Mouse (Mus musculus): ENCODE measurements around the gene Samd7.
"Not testable (repeated sequence)": the region's sequence is repeated elsewhere in the genome, so short reads cannot be mapped to it uniquely, and the experiment has no call there.

The Samd7 gene

DNA sequence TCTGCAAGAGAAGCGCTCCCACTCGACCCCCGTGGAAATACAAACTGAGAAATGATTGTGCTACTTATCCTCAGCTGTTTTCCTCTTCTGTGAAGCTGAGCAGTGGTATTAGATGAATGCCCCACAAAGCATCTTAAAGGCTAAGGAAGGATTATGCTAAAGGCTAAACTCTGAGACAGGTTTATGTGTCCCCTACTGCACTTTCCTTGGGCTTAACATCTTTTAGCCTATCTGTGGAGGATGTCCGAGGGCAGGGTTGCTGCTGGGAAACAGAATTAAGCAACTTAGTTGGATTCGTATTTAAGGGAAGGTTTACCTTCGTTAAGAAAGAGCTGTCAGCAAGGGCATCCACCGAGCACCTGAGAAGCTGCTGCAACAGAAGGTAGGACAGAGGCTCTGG lies at the start of gene Samd7:
TSS of gene Samd7 (plus strand) at position 288 of the 400 bp plus-strand sequence.
- peak; percentile 81 for DNase-seq (ENCODE audit: low read depth, low spot score)

- peak; percentile 45 for DNase-seq (ENCODE audit: low read depth, low spot score)
These were observed 49.7 kb upstream of the Samd7 start for GRCm38 (mm10) chr3:30696346-30696745.

- no peak for DNase-seq (ENCODE audit: low read depth, low spot score)
These were observed 48.2 kb upstream of the Samd7 start for GRCm38 (mm10) chr3:30697891-30698290.

- not testable (repeated sequence) for DNase-seq (ENCODE audit: low read depth, low spot score)
These were observed 46.2 kb upstream of the Samd7 start, which contains the start of gene Lrrc31 for GRCm38 (mm10) chr3:30699711-30700505. Gene Lrrc31, minus strand, starts transcription at chr3:30699843.

- no peak for DNase-seq (ENCODE audit: low read depth, low spot score)
These were observed 40.1 kb upstream of the Samd7 start for GRCm38 (mm10) chr3:30705977-30706376.

- DNase-seq (ENCODE audit: low read depth, low spot score) = no peak
These were observed 39.3 kb upstream of the Samd7 start for GRCm38 (mm10) chr3:30706614-30707276.

GRCm38 (mm10) chr3:30710191-30710590 lies 35.9 kb upstream of the Samd7 start:
- no peak for DNase-seq (ENCODE audit: low read depth, low spot score)

- DNase-seq (ENCODE audit: low read depth, low spot score) = no peak
These were observed 32.8 kb upstream of the Samd7 start for GRCm38 (mm10) chr3:30713334-30713733.

- DNase-seq (ENCODE audit: low read depth, low spot score) = no peak
These were observed 27.4 kb upstream of the Samd7 start for GRCm38 (mm10) chr3:30718649-30719048.

DNA sequence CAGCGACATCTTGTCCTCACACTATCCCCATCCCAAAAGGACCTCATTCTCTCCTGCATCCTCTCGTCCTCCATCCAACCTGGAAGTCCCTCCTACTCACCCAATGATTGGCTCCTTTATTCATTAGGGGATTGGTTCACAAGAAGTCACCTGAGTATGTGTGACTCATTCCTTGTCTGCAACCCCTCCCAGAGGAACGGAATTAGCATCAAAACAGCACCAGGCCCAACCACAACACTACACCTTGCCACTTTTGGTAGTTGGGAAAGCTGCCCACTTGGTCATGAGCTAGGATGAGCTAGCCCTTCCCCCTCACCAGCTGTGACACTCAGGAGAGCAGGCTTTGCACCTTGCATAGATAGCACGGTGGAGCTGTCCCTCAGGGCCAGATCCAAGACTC lies 24.1 kb upstream of the Samd7 start:
- DNase-seq (ENCODE audit: low read depth, low spot score) = no peak

GRCm38 (mm10) chr3:30722461-30722860 lies 23.6 kb upstream of the Samd7 start:
- DNase-seq (ENCODE audit: low read depth, low spot score) = no peak

GRCm38 (mm10) chr3:30723179-30723578 lies 22.9 kb upstream of the Samd7 start:
- DNase-seq (ENCODE audit: low read depth, low spot score) = no peak

DNA sequence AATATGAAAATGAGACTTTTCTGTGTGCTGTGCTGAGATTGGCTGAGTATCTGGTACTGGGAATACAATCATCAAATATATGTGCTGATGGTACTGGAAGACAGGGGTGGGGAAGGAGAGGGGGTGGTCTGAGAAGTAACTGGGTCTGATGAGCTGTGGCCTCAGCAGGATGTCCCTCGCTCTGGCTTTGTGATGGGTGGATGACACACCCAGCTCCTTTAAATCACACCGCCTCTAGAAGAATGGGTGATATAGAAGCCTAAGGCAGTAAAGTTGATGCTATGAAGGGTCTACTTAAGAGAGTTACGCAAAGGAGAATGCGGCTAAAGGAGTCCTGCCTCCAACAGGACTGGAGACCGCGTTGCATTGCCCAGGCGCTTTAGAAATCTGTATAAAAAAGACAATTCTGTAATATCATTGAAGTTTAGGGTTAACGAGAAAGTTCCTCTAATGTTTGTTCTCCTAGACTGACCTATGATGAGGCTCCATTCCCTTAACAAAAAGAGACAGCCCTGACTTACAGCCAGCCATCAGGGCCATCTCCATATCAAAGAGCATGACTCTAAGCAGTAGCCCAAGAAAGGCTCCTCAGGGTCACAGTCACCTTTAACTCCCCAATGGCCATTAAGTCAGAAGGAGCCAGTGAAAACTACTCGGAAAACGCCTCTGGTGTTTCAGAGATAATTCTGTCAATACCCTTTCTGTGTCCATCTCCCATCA lies 21.8 kb upstream of the Samd7 start:
- no peak for DNase-seq (ENCODE audit: low read depth, low spot score)

DNA sequence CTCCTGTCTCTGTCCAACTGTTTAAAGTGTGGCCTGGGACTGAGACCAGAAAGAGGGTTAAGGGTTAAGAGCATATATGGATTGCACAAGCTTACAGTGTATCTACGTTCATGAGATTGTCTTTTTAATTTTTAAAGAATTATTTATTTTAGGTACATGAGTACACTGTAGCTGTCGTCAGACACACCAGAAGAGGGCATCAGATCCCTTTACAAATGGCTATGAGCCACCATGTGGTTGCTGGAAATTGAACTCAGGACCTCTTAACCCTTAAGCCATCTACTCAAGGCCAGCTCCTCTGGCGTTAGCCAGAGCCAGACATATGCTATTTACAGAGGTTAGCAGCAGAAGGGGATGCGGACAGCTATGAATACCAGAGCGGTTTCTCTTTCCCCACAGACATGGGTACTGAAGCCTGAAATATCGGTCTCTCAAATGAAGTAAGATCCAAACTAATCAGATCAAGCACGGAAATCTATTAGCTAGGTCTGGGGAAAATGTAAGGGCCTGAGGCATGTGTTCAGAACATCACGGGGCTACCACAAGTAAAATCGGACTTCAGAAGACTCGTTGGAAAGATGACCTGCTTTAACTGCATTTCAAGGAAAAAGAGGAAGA lies 21.1 kb upstream of the Samd7 start:
- DNase-seq (ENCODE audit: low read depth, low spot score) = no peak

DNA sequence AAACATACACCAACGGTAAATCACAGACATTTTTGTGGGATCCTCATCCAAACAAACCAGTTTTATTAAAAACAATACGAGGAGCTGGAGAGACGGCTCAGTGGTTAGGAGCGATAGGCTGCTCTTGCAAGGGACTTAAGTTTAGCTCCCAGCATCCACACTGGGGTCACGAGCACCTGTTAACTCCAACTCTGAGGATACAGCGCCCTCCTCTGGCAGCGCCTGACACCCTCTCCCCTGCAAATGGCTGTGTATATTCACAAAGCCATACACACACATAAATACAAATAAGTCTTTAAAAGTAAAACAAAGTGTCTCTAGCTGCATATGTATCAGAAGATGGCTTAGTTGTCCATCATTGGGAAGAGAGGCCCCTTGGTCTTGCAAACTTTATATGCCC lies 20.6 kb upstream of the Samd7 start:
- no peak for DNase-seq (ENCODE audit: low read depth, low spot score)

DNA sequence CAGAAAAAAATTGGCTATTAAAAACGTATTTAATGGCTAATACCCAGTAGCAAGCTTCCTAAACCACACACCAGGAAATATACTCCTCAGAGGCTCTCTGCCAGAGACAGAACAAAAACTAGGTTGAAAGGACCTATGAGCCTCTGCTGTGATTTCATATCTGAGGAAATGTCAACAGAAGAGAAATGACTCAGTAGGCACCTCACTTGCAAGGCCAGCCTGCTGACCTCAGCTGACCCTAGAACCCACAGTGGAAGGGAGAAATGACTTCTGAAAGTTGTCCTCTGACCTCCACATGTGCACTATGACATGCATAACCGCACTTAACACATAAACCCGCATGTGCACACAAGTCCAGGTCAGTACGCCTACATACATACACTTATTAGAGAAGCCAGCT lies 18.9 kb upstream of the Samd7 start:
- no peak for DNase-seq (ENCODE audit: low read depth, low spot score)

- DNase-seq (ENCODE audit: low read depth, low spot score) = no peak
These were observed 17.0 kb upstream of the Samd7 start for GRCm38 (mm10) chr3:30729046-30729445.

- DNase-seq (ENCODE audit: low read depth, low spot score) = no peak
These were observed 9.3 kb upstream of the Samd7 start for GRCm38 (mm10) chr3:30736809-30737208.

DNA sequence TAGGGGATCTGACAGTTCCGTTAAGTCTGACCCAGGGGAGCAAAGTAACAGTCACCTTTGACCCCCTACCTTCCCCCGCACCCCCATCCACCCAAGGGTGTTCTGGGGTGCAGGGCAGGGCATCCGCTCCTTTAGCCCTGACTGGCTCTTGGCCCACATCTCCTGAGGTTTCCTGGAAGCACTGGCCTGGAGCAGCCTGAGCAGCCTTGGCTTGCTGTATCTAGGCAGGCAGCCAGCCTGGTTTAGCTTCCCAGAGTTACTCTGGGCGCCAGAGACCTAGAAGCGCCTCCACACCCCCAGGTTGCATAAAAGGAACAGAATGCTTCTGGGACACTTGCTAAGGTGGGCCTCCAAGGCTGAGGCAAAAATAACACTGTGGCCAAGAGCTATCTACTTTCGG lies 4.8 kb upstream of the Samd7 start:
- no peak for DNase-seq (ENCODE audit: low read depth, low spot score)

- DNase-seq (ENCODE audit: low read depth, low spot score) = no peak
These were observed 3.2 kb upstream of the Samd7 start for GRCm38 (mm10) chr3:30742891-30743290.

GRCm38 (mm10) chr3:30748316-30748715 lies 2.2 kb downstream of the Samd7 start:
- DNase-seq (ENCODE audit: low read depth, low spot score) = peak; percentile 83

DNA sequence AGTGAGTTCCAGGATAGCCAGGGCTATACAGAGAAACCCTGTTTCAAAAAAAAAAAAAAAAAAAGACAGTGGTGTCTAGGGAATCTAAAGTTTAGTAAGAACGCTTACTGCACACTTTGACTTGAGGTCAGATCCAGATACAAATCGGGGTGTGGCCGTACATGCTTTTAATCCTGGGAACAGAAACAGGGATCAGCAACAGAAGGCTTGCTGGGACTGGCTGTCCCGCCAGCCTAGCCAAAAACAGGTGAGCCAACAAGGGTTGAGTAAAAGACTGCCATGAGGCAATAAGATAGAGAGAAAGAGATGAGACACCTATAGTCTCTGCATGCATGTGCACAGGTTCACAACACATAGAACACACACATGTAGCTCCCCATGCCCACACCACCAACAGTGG lies 8.6 kb downstream of the Samd7 start:
- DNase-seq (ENCODE audit: low read depth, low spot score) = no peak

All from retina, adult 2 months (tissue).